Mouse (Mus musculus): Measurements from ENCODE around the gene AL731706.1. TPM values are rescaled to one million over a fixed set of nuclear protein-coding genes. Genes with fewer than 3 reads are reported as not detected.

Gene AL731706.1
- polyA plus RNA-seq, 1 experiment, result 2.0 TPM

GRCm38 (mm10) chr2:136914334-136914902 lies 23.2 kb upstream of the AL731706.1 start:
- TF ChIP-seq POLR2A (IDR thresholded peaks at IDR 0.05; ENCODE audit: low read depth, low read length), result no peak
- TF ChIP-seq CTCF (IDR thresholded peaks at IDR 0.05; ENCODE audit: extremely low read depth, insufficient read depth, insufficient read length, insufficient replicate concordance), result no peak
- no peaks in the 10 kb centered on the region for H3K4me1 ChIP-seq (ENCODE audit: control insufficient read depth, insufficient read depth, insufficient read length)
- no peaks in the 10 kb centered on the region for H3K27me3 ChIP-seq (ENCODE audit: control insufficient read depth, insufficient read depth, low read length)
- H3K4me3 ChIP-seq (ENCODE audit: extremely low read depth, insufficient read depth, insufficient read length), result no peak overlapping the region; the same call in 1 of the 2 replicates
- 72% methylated on average over 3 of the region's 3 CpGs for WGBS
- no peaks in the 10 kb centered on the region for H3K36me3 ChIP-seq (ENCODE audit: control insufficient read depth, insufficient read depth, low read length)
- no peak for DNase-seq (ENCODE audit: low read depth in 1 of 2, low spot score in 2 of 2)
- H3K27ac ChIP-seq (ENCODE audit: insufficient read depth, low read length), result no peak overlapping the region

- Histone ChIP-seq H3K27me3 (ENCODE audit: control insufficient read depth, insufficient read depth, low read length) (no peaks in the 10 kb centered on the region), H3K27ac (ENCODE audit: insufficient read depth, low read length) (no peak overlapping the region), H3K4me1 (ENCODE audit: control insufficient read depth, insufficient read depth, insufficient read length) (no peaks in the 10 kb centered on the region), H3K4me3 (ENCODE audit: extremely low read depth, insufficient read depth, insufficient read length) (no peak overlapping the region), H3K36me3 (ENCODE audit: control insufficient read depth, insufficient read depth, low read length) (no peaks in the 10 kb centered on the region)
- TF ChIP-seq POLR2A (IDR thresholded peaks at IDR 0.05; ENCODE audit: low read depth, low read length) (no peak), CTCF (IDR thresholded peaks at IDR 0.05; ENCODE audit: extremely low read depth, insufficient read depth, insufficient read length, insufficient replicate concordance) (no peak)
- no peak for DNase-seq (ENCODE audit: low read depth in 1 of 2, low spot score in 2 of 2)
- 91% methylated on average over 3 of the region's 3 CpGs for WGBS
These were observed 21.8 kb upstream of the AL731706.1 start for GRCm38 (mm10) chr2:136913021-136913420.

GRCm38 (mm10) chr2:136911958-136912411 lies 20.8 kb upstream of the AL731706.1 start:
- Histone ChIP-seq H3K4me1 (ENCODE audit: control insufficient read depth, insufficient read depth, insufficient read length) (no peaks in the 10 kb centered on the region), H3K27me3 (ENCODE audit: control insufficient read depth, insufficient read depth, low read length) (no peaks in the 10 kb centered on the region), H3K4me3 (ENCODE audit: extremely low read depth, insufficient read depth, insufficient read length) (no peak overlapping the region), H3K27ac (ENCODE audit: insufficient read depth, low read length) (no peak overlapping the region), H3K36me3 (ENCODE audit: control insufficient read depth, insufficient read depth, low read length) (no peaks in the 10 kb centered on the region)
- no peak for DNase-seq (ENCODE audit: low read depth in 1 of 2, low spot score in 2 of 2)
- 40% methylated on average over 4 of the region's 4 CpGs for WGBS
- TF ChIP-seq CTCF (IDR thresholded peaks at IDR 0.05; ENCODE audit: extremely low read depth, insufficient read depth, insufficient read length, insufficient replicate concordance), result no peak
- no peak for TF ChIP-seq POLR2A (IDR thresholded peaks at IDR 0.05; ENCODE audit: low read depth, low read length)

- TF ChIP-seq POLR2A (IDR thresholded peaks at IDR 0.05; ENCODE audit: low read depth, low read length) (no peak), CTCF (IDR thresholded peaks at IDR 0.05; ENCODE audit: extremely low read depth, insufficient read depth, insufficient read length, insufficient replicate concordance) (no peak)
- Histone ChIP-seq H3K36me3 (ENCODE audit: control insufficient read depth, insufficient read depth, low read length) (peaks cover 5% of the 10 kb centered on the region; the same call in 1 of the 2 replicates), H3K4me1 (ENCODE audit: control insufficient read depth, insufficient read depth, insufficient read length) (no peaks in the 10 kb centered on the region), H3K4me3 (ENCODE audit: extremely low read depth, insufficient read depth, insufficient read length) (no peak overlapping the region), H3K27ac (ENCODE audit: insufficient read depth, low read length) (no peak overlapping the region), H3K27me3 (ENCODE audit: control insufficient read depth, insufficient read depth, low read length) (no peaks in the 10 kb centered on the region)
- 80% methylated on average over 2 of the region's 2 CpGs for WGBS
- no peak for DNase-seq (ENCODE audit: low read depth in 1 of 2, low spot score in 2 of 2)
These were observed 18.1 kb upstream of the AL731706.1 start for GRCm38 (mm10) chr2:136909298-136909697.

- no peak overlapping the region for H3K27ac ChIP-seq (ENCODE audit: insufficient read depth, low read length)
- no peaks in the 10 kb centered on the region for H3K4me1 ChIP-seq (ENCODE audit: control insufficient read depth, insufficient read depth, insufficient read length)
- peaks cover 5% of the 10 kb centered on the region; the same call in 1 of the 2 replicates for H3K36me3 ChIP-seq (ENCODE audit: control insufficient read depth, insufficient read depth, low read length)
- 90% methylated on average over 3 of the region's 3 CpGs for WGBS
- TF ChIP-seq CTCF (IDR thresholded peaks at IDR 0.05; ENCODE audit: extremely low read depth, insufficient read depth, insufficient read length, insufficient replicate concordance) (no peak), POLR2A (IDR thresholded peaks at IDR 0.05; ENCODE audit: low read depth, low read length) (no peak)
- DNase-seq (ENCODE audit: low read depth in 1 of 2, low spot score in 2 of 2), result no peak
- no peak overlapping the region for H3K4me3 ChIP-seq (ENCODE audit: extremely low read depth, insufficient read depth, insufficient read length)
- H3K27me3 ChIP-seq (ENCODE audit: control insufficient read depth, insufficient read depth, low read length), result no peaks in the 10 kb centered on the region
These were observed 17.4 kb upstream of the AL731706.1 start for GRCm38 (mm10) chr2:136908596-136908995.

GRCm38 (mm10) chr2:136896131-136896530 lies 4.9 kb upstream of the AL731706.1 start:
- WGBS, result 94% methylated on average over 2 of the region's 2 CpGs
- no peak for DNase-seq (ENCODE audit: low read depth in 1 of 2, low spot score in 2 of 2)
- Histone ChIP-seq H3K27ac (ENCODE audit: insufficient read depth, low read length) (no peak overlapping the region), H3K36me3 (ENCODE audit: control insufficient read depth, insufficient read depth, low read length) (no peaks in the 10 kb centered on the region), H3K4me1 (ENCODE audit: control insufficient read depth, insufficient read depth, insufficient read length) (peaks cover 3% of the 10 kb centered on the region; the same call in 1 of the 2 replicates), H3K27me3 (ENCODE audit: control insufficient read depth, insufficient read depth, low read length) (no peaks in the 10 kb centered on the region), H3K4me3 (ENCODE audit: extremely low read depth, insufficient read depth, insufficient read length) (no peak overlapping the region)
- TF ChIP-seq POLR2A (IDR thresholded peaks at IDR 0.05; ENCODE audit: low read depth, low read length), result no peak
- TF ChIP-seq CTCF (IDR thresholded peaks at IDR 0.05; ENCODE audit: extremely low read depth, insufficient read depth, insufficient read length, insufficient replicate concordance), result no peak

GRCm38 (mm10) chr2:136894494-136894893 lies 3.3 kb upstream of the AL731706.1 start:
- Histone ChIP-seq H3K36me3 (ENCODE audit: control insufficient read depth, insufficient read depth, low read length) (no peaks in the 10 kb centered on the region), H3K4me3 (ENCODE audit: extremely low read depth, insufficient read depth, insufficient read length) (no peak overlapping the region), H3K4me1 (ENCODE audit: control insufficient read depth, insufficient read depth, insufficient read length) (peaks cover 5% of the 10 kb centered on the region; the same call in 1 of the 2 replicates), H3K27ac (ENCODE audit: insufficient read depth, low read length) (no peak overlapping the region), H3K27me3 (ENCODE audit: control insufficient read depth, insufficient read depth, low read length) (no peaks in the 10 kb centered on the region)
- WGBS, result 78% methylated on average over 2 of the region's 2 CpGs
- TF ChIP-seq POLR2A (IDR thresholded peaks at IDR 0.05; ENCODE audit: low read depth, low read length) (no peak), CTCF (IDR thresholded peaks at IDR 0.05; ENCODE audit: extremely low read depth, insufficient read depth, insufficient read length, insufficient replicate concordance) (no peak)
- no peak for DNase-seq (ENCODE audit: low read depth in 1 of 2, low spot score in 2 of 2)
